Mouse (Mus musculus): ENCODE results near the gene Olfr314. TPM values are rescaled to one million over a fixed set of nuclear protein-coding genes. Genes with fewer than 3 reads are reported as not detected.

Gene Olfr314
- polyA plus RNA-seq, 1 experiment from 2014 or later = not detected

GRCm38 (mm10) chr11:58789532-58789931 is 6.8 kb downstream of the Olfr314 start:
- Histone ChIP-seq H3K4me2 (ENCODE audit: low read length) (no peak overlapping the region), H3K4me3 (replicated peaks; ENCODE audit: low read length) (no peak overlapping the region), H3K36me3 (ENCODE audit: control insufficient read depth, insufficient read depth) (no peaks in the 10 kb centered on the region), H3K9ac (replicated peaks; ENCODE audit: low read depth, low read length) (no peak overlapping the region), H3K4me1 (replicated peaks; ENCODE audit: control insufficient read depth, insufficient read depth, low read length) (no peaks in the 10 kb centered on the region; the same call in 1 of the 2 replicates), H3K27ac (ENCODE audit: low read length) (no peak overlapping the region), H3K9me3 (ENCODE audit: control insufficient read depth, low read length) (no peaks in the 10 kb centered on the region), H3K27me3 (replicated peaks; ENCODE audit: control insufficient read depth, insufficient read depth, low read length) (no peaks in the 10 kb centered on the region)
- 20% methylated on average over 3 of the region's 3 CpGs for WGBS
- ATAC-seq = no peak

- Histone ChIP-seq H3K27ac (ENCODE audit: low read length) (no peak overlapping the region), H3K36me3 (ENCODE audit: control insufficient read depth, insufficient read depth) (no peaks in the 10 kb centered on the region), H3K4me2 (ENCODE audit: low read length) (no peak overlapping the region), H3K4me3 (replicated peaks; ENCODE audit: low read length) (no peak overlapping the region), H3K27me3 (replicated peaks; ENCODE audit: control insufficient read depth, insufficient read depth, low read length) (no peaks in the 10 kb centered on the region), H3K4me1 (replicated peaks; ENCODE audit: control insufficient read depth, insufficient read depth, low read length) (no peaks in the 10 kb centered on the region; the same call in 1 of the 2 replicates), H3K9ac (replicated peaks; ENCODE audit: low read depth, low read length) (no peak overlapping the region), H3K9me3 (ENCODE audit: control insufficient read depth, low read length) (no peaks in the 10 kb centered on the region)
- 56% methylated on average over 2 of the region's 2 CpGs for WGBS
- ATAC-seq = no peak
These were observed 7.3 kb downstream of the Olfr314 start for GRCm38 (mm10) chr11:58790053-58790452.

GRCm38 (mm10) chr11:58790646-58791045 is 7.9 kb downstream of the Olfr314 start:
- Histone ChIP-seq H3K9ac (replicated peaks; ENCODE audit: low read depth, low read length) (no peak overlapping the region), H3K4me3 (replicated peaks; ENCODE audit: low read length) (no peak overlapping the region), H3K36me3 (ENCODE audit: control insufficient read depth, insufficient read depth) (no peaks in the 10 kb centered on the region), H3K27ac (ENCODE audit: low read length) (no peak overlapping the region), H3K4me2 (ENCODE audit: low read length) (no peak overlapping the region), H3K9me3 (ENCODE audit: control insufficient read depth, low read length) (no peaks in the 10 kb centered on the region), H3K27me3 (replicated peaks; ENCODE audit: control insufficient read depth, insufficient read depth, low read length) (no peaks in the 10 kb centered on the region), H3K4me1 (replicated peaks; ENCODE audit: control insufficient read depth, insufficient read depth, low read length) (no peaks in the 10 kb centered on the region; the same call in 1 of the 2 replicates)
- ATAC-seq = no peak
- 87% methylated on average over 6 of the region's 6 CpGs for WGBS

- no peaks in the 10 kb centered on the region for H3K27me3 ChIP-seq (replicated peaks; ENCODE audit: control insufficient read depth, insufficient read depth, low read length)
- no peak overlapping the region for H3K9ac ChIP-seq (replicated peaks; ENCODE audit: low read depth, low read length)
- no peak overlapping the region for H3K4me3 ChIP-seq (replicated peaks; ENCODE audit: low read length)
- no peaks in the 10 kb centered on the region for H3K36me3 ChIP-seq (ENCODE audit: control insufficient read depth, insufficient read depth)
- no peak for ATAC-seq
- H3K4me2 ChIP-seq (ENCODE audit: low read length) = no peak overlapping the region
- H3K9me3 ChIP-seq (ENCODE audit: control insufficient read depth, low read length) = no peaks in the 10 kb centered on the region
- no peak overlapping the region for H3K27ac ChIP-seq (ENCODE audit: low read length)
- 86% methylated on average over 2 of the region's 2 CpGs for WGBS
- no peaks in the 10 kb centered on the region for H3K4me1 ChIP-seq (replicated peaks; ENCODE audit: control insufficient read depth, insufficient read depth, low read length)
These were observed 13.1 kb downstream of the Olfr314 start for GRCm38 (mm10) chr11:58795856-58796255.

- WGBS = 73% methylated on average over 7 of the region's 7 CpGs
These were observed 14.1 kb downstream of the Olfr314 start for GRCm38 (mm10) chr11:58796850-58797249.

GRCm38 (mm10) chr11:58799747-58800146 is 17.0 kb downstream of the Olfr314 start:
- no peak for ATAC-seq
- WGBS = 83% methylated on average over 5 of the region's 5 CpGs
- no peak overlapping the region for H3K9ac ChIP-seq (replicated peaks; ENCODE audit: low read depth, low read length)

More at GRCm38 (mm10) chr11:58796850-58797249, 14.1 kb downstream of the Olfr314 start:
- no peak overlapping the region for H3K4me2 ChIP-seq (ENCODE audit: low read length)
- no peak overlapping the region for H3K4me3 ChIP-seq (replicated peaks; ENCODE audit: low read length)
- ATAC-seq = no peak
- no peak overlapping the region for H3K27ac ChIP-seq (ENCODE audit: low read length)
- H3K36me3 ChIP-seq (ENCODE audit: control insufficient read depth, insufficient read depth) = no peaks in the 10 kb centered on the region
- no peaks in the 10 kb centered on the region for H3K9me3 ChIP-seq (ENCODE audit: control insufficient read depth, low read length)
- H3K9ac ChIP-seq (replicated peaks; ENCODE audit: low read depth, low read length) = no peak overlapping the region
- peaks cover 5% of the 10 kb centered on the region; the same call in 1 of the 2 replicates for H3K4me1 ChIP-seq (replicated peaks; ENCODE audit: control insufficient read depth, insufficient read depth, low read length)
- no peaks in the 10 kb centered on the region for H3K27me3 ChIP-seq (replicated peaks; ENCODE audit: control insufficient read depth, insufficient read depth, low read length)

GRCm38 (mm10) chr11:58801558-58802228 is 18.9 kb downstream of the Olfr314 start, which contains the start of gene Fam183b:
TSS of gene Fam183b (minus strand) at chr11:58801960.
- no peaks in the 10 kb centered on the region for H3K27me3 ChIP-seq (replicated peaks; ENCODE audit: control insufficient read depth, insufficient read depth, low read length)
- H3K4me3 ChIP-seq (replicated peaks; ENCODE audit: low read length) = no peak within 1 kb of the TSS
- H3K9me3 ChIP-seq (ENCODE audit: control insufficient read depth, low read length) = no peaks in the 10 kb centered on the region
- H3K36me3 ChIP-seq (ENCODE audit: control insufficient read depth, insufficient read depth) = no peaks in the 10 kb centered on the region
- H3K4me1 ChIP-seq (replicated peaks; ENCODE audit: control insufficient read depth, insufficient read depth, low read length) = peaks cover 7% of the 10 kb centered on the region; the same call in 1 of the 2 replicates
- peak; percentile 36; the same call in 1 of the 2 replicates for ATAC-seq
- no peak within 1 kb of the TSS for H3K9ac ChIP-seq (replicated peaks; ENCODE audit: low read depth, low read length)
- peak within 1 kb of the TSS; percentile 29; the same call in 1 of the 2 replicates for H3K4me2 ChIP-seq (ENCODE audit: low read length)
- no peak within 1 kb of the TSS for H3K27ac ChIP-seq (ENCODE audit: low read length)
- WGBS = 31% methylated on average over 14 of the region's 14 CpGs

More at GRCm38 (mm10) chr11:58799747-58800146, 17.0 kb downstream of the Olfr314 start:
- Histone ChIP-seq H3K9me3 (ENCODE audit: control insufficient read depth, low read length) (no peaks in the 10 kb centered on the region), H3K27me3 (replicated peaks; ENCODE audit: control insufficient read depth, insufficient read depth, low read length) (no peaks in the 10 kb centered on the region), H3K4me1 (replicated peaks; ENCODE audit: control insufficient read depth, insufficient read depth, low read length) (peaks cover 7% of the 10 kb centered on the region; the same call in 1 of the 2 replicates), H3K36me3 (ENCODE audit: control insufficient read depth, insufficient read depth) (no peaks in the 10 kb centered on the region), H3K4me3 (replicated peaks; ENCODE audit: low read length) (no peak overlapping the region), H3K27ac (ENCODE audit: low read length) (no peak overlapping the region), H3K4me2 (ENCODE audit: low read length) (no peak overlapping the region)

- no peak for ATAC-seq
- no peaks in the 10 kb centered on the region for H3K27me3 ChIP-seq (replicated peaks; ENCODE audit: control insufficient read depth, insufficient read depth, low read length)
- 76% methylated on average over 4 of the region's 4 CpGs for WGBS
- no peak overlapping the region for H3K9ac ChIP-seq (replicated peaks; ENCODE audit: low read depth, low read length)
- H3K4me1 ChIP-seq (replicated peaks; ENCODE audit: control insufficient read depth, insufficient read depth, low read length) = peaks cover 7% of the 10 kb centered on the region; the same call in 1 of the 2 replicates
- no peaks in the 10 kb centered on the region for H3K36me3 ChIP-seq (ENCODE audit: control insufficient read depth, insufficient read depth)
- no peaks in the 10 kb centered on the region for H3K9me3 ChIP-seq (ENCODE audit: control insufficient read depth, low read length)
- no peak overlapping the region for H3K27ac ChIP-seq (ENCODE audit: low read length)
- no peak overlapping the region for H3K4me3 ChIP-seq (replicated peaks; ENCODE audit: low read length)
- no peak overlapping the region for H3K4me2 ChIP-seq (ENCODE audit: low read length)
These were observed 21.1 kb downstream of the Olfr314 start for GRCm38 (mm10) chr11:58803871-58804270.

- H3K9ac ChIP-seq (replicated peaks; ENCODE audit: low read depth, low read length) = no peak overlapping the region
- 85% methylated on average over 2 of the region's 2 CpGs for WGBS
- H3K36me3 ChIP-seq (ENCODE audit: control insufficient read depth, insufficient read depth) = no peaks in the 10 kb centered on the region
- no peak for ATAC-seq
- peaks cover 7% of the 10 kb centered on the region; the same call in 1 of the 2 replicates for H3K4me1 ChIP-seq (replicated peaks; ENCODE audit: control insufficient read depth, insufficient read depth, low read length)
- no peaks in the 10 kb centered on the region for H3K27me3 ChIP-seq (replicated peaks; ENCODE audit: control insufficient read depth, insufficient read depth, low read length)
- H3K9me3 ChIP-seq (ENCODE audit: control insufficient read depth, low read length) = no peaks in the 10 kb centered on the region
- no peak overlapping the region for H3K4me2 ChIP-seq (ENCODE audit: low read length)
- H3K27ac ChIP-seq (ENCODE audit: low read length) = no peak overlapping the region
- no peak overlapping the region for H3K4me3 ChIP-seq (replicated peaks; ENCODE audit: low read length)
These were observed 21.6 kb downstream of the Olfr314 start for GRCm38 (mm10) chr11:58804393-58804792.
